Mouse (Mus musculus) heart, postnatal 0 days (tissue): ENCODE results near the gene Scrn1. TPM values are rescaled to one million over a fixed set of nuclear protein-coding genes. Genes with fewer than 3 reads are reported as not detected.
A peak's percentile ranks its signal among the peaks of the same experiment; 100 is the strongest.

Experiments
- ATAC-seq: fragments of 200-750 bp; cut with Nextera tagmentation; 2 replicates; pipeline ENCODE4 v1.8.0; 2017; ENCODE audit warnings: low read depth, moderate number of reproducible peaks, moderate library complexity; ENCODE audit not compliant: insufficient read depth
- DNase-seq: peaks from one replicate; pipeline ENCODE4 v3.0.0-alpha.2; 2016; ENCODE audit warnings: low spot score
- H3K27ac ChIP-seq: fragments of 300-500 bp; sonication (generic); 2 replicates; pipeline ENCODE4 v1.5.1; 2014; ENCODE audit warnings: low read depth, mild to moderate bottlenecking
- H3K27me3 ChIP-seq: fragments of 300-500 bp; sonication (generic); 2 replicates; pipeline ENCODE4 v1.6.1; 2014; ENCODE audit warnings: low read length, mixed read lengths; ENCODE audit not compliant: control insufficient read depth, insufficient read depth
- H3K36me3 ChIP-seq: fragments of 300-500 bp; sonication (generic); replicated peaks from 2 replicates; pipeline ENCODE4 v1.6.1; 2014; ENCODE audit warnings: low read length, mixed read lengths; ENCODE audit not compliant: control insufficient read depth, insufficient read depth
- H3K4me1 ChIP-seq: fragments of 300-500 bp; sonication (generic); 2 replicates; pipeline ENCODE4 v1.6.1; 2014; ENCODE audit warnings: antibody characterized with exemption; ENCODE audit not compliant: control insufficient read depth, insufficient read depth
- H3K4me2 ChIP-seq: fragments of 300-500 bp; sonication (generic); 2 replicates; pipeline ENCODE4 v1.6.1; 2014; ENCODE audit warnings: low read depth, mild to moderate bottlenecking, low read length, moderate library complexity
- H3K4me3 ChIP-seq: fragments of 300-500 bp; sonication (generic); 2 replicates; pipeline ENCODE4 v1.5.1; 2014; ENCODE audit warnings: low read depth, low read length
- H3K9ac ChIP-seq: fragments of 300-500 bp; sonication (generic); replicated peaks from 2 replicates; pipeline ENCODE4 v1.6.1; 2014; ENCODE audit warnings: low read depth, low read length, mixed read lengths
- H3K9me3 ChIP-seq: fragments of 300-500 bp; sonication (generic); replicated peaks from 2 replicates; pipeline ENCODE4 v1.6.1; 2016; ENCODE audit warnings: low read length; ENCODE audit not compliant: control insufficient read depth
- CTCF ChIP-seq: IDR thresholded peaks from 2 replicates; pipeline ENCODE4 v1.5.1; 2016; ENCODE audit warnings: antibody characterized with exemption, control low read depth, low read depth
- EP300 ChIP-seq: IDR thresholded peaks from 2 replicates; pipeline ENCODE4 v1.6.1; 2016; ENCODE audit warnings: antibody characterized with exemption, low read depth
- WGBS: fragments of 180-500 bp; shearing (Covaris S2); extraction: QIAGEN DNeasy Blood & Tissue Kit; methylation state at CpG from one replicate; pipeline ENCODE4 v1.1.7; 2014; 5-methylcytosine and 5-hydroxymethylcytosine counted together
- polyA plus RNA-seq: library from polyadenylated mRNA; unstranded; fragments of >200 nt; fragmentation: Nextera tagmentation; extraction: Ambion mirVana; gene quantifications from 2 replicates; pipeline ENCODE4 v1.2.1, GENCODE M21; 2015
- total RNA-seq: library from RNA; depleted of rRNA; stranded (reverse); fragments of >200 nt; gene quantifications from 2 replicates; pipeline ENCODE4 v1.2.3, GENCODE M21; 2014; ENCODE audit warnings: low replicate concordance

Scrn1 gene
- total and polyA plus RNA-seq, 2 experiments from 2014 or later, result 8.3 to 14.5 TPM

DNA sequence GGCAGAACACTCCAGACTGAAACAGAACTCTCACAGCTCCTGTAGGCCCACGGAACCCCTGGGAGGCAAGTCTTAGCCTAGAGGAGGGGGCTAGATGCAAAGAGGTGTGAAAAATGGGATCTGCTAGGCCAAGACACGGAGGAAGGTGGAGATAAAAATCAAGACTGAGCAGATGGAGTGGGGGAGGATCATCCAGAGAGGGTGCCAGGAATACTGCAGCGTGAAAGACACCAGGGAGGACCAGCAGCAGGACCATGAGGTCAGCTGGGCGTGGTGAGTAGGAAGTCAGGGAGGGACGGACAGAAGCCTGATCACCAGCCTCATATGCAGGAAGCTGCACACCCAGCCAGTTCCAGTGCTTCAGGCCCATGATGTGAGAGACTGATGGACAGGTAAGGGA is 47.5 kb downstream of the Scrn1 start:
- TF ChIP-seq EP300, result no peak
- TF ChIP-seq CTCF, result no peak
- no peak overlapping the region for H3K27ac ChIP-seq
- H3K9ac ChIP-seq, result no peak overlapping the region
- WGBS, result 67% methylated on average over 5 of the region's 5 CpGs
- DNase-seq (no peak), ATAC-seq (no peak)
- H3K9me3 ChIP-seq, result no peaks in the 10 kb centered on the region
- H3K4me1 ChIP-seq, result no peaks in the 10 kb centered on the region
- 0 out of 2 replicates have a peak, but pooled peaks cover 2% of the 10 kb centered on the region for H3K27me3 ChIP-seq
- H3K4me3 ChIP-seq, result no peak overlapping the region
- H3K4me2 ChIP-seq, result no peak overlapping the region
- no peaks in the 10 kb centered on the region for H3K36me3 ChIP-seq

DNA sequence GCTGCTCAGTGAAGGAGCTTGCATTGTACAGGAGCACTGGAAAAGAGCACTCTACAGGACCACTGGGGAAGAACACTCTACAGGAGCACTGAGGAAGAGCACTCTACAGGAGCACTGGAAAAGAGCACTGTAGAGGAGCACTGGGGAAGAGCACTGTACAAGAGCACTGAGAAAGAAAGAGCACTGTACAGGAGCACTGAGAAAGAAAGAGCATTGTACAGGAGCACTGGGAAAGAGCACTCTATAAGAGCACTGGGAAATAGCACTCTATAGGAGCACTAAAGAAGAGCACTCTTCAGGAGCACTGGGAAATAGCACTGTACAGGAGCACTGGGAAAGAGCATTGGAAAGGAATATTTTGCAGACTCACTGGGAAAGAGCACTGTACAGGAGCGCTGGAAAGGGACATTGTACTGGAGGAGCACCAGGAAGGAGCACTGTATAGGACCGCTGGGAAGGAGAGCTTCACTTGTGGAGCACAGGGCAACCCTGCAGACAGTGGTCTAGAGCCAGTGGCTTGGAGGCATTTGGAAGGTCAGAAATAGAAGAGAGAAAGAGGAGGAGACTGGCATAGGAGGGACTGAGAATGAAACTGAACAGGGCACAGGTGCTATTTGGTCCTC is 49.7 kb downstream of the Scrn1 start:
- no peak for DNase-seq
- no peak overlapping the region for H3K27ac ChIP-seq
- H3K4me1 ChIP-seq, result no peaks in the 10 kb centered on the region
- TF ChIP-seq EP300 (no peak), CTCF (no peak)
- H3K4me3 ChIP-seq, result no peak overlapping the region
- no peaks in the 10 kb centered on the region for H3K9me3 ChIP-seq
- H3K27me3 ChIP-seq, result 0 out of 2 replicates have a peak, but pooled peaks cover 2% of the 10 kb centered on the region
- no peaks in the 10 kb centered on the region for H3K36me3 ChIP-seq
- no peak for ATAC-seq
- H3K4me2 ChIP-seq, result no peak overlapping the region
- whole genome bisulfite sequencing, result 77% methylated on average over 2 of the region's 2 CpGs
- no peak overlapping the region for H3K9ac ChIP-seq

DNA sequence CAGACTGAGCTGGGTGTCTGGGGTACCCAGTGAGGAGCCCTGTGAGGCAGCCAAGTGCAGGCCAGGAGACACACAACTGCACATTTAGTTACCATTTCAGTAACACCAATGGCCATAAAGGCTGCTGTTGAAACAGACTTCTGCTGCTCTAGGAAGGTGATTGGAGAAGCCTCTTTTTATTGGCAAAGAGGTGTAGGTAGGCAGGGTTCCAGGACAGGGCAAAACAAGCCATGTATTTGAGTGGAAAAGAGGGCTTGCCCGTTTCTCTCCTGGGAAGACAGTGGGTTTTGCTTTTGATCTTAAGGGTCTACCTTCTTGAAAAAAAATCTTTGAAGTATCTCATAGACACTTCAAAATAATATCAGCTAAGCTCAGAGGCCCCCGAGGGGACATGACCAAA is 54.0 kb downstream of the Scrn1 start:
- Histone ChIP-seq H3K27ac (no peak overlapping the region), H3K9me3 (no peaks in the 10 kb centered on the region), H3K9ac (no peak overlapping the region), H3K27me3 (no peaks in the 10 kb centered on the region), H3K4me2 (no peak overlapping the region), H3K4me1 (peaks cover 6% of the 10 kb centered on the region; the same call in 1 of the 2 replicates), H3K4me3 (no peak overlapping the region), H3K36me3 (no peaks in the 10 kb centered on the region)
- 55% methylated on average over 2 of the region's 2 CpGs for WGBS
- no peak for DNase-seq
- no peak for TF ChIP-seq CTCF
- TF ChIP-seq EP300, result no peak
- ATAC-seq, result no peak

DNA sequence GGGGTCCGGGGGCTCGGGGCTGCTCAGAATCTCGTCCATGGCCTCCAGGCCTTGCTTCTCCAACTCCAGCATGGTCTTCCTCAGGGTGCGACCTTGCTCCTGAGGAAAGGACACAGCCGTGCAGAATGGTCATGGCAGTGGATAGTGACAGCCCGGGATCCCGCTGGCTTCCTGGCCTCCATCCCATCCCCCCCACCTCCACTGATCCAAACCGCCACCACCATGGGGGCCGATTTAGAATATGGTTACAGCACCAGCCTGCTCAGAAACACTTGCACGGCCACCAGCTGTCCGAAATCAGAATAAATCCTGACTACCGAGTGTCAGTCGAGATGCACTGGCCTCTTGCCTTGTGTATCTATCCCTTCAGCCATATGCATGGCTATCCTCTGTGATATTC is 57.0 kb downstream of the Scrn1 start:
- Histone ChIP-seq H3K36me3 (no peaks in the 10 kb centered on the region), H3K4me2 (no peak overlapping the region), H3K4me1 (peaks cover 6% of the 10 kb centered on the region; the same call in 1 of the 2 replicates), H3K27me3 (no peaks in the 10 kb centered on the region), H3K27ac (no peak overlapping the region), H3K9me3 (no peaks in the 10 kb centered on the region), H3K9ac (no peak overlapping the region), H3K4me3 (no peak overlapping the region)
- TF ChIP-seq CTCF (no peak), EP300 (no peak)
- ATAC-seq (no peak), DNase-seq (no peak)
- WGBS, result 85% methylated on average over 13 of the region's 13 CpGs

DNA sequence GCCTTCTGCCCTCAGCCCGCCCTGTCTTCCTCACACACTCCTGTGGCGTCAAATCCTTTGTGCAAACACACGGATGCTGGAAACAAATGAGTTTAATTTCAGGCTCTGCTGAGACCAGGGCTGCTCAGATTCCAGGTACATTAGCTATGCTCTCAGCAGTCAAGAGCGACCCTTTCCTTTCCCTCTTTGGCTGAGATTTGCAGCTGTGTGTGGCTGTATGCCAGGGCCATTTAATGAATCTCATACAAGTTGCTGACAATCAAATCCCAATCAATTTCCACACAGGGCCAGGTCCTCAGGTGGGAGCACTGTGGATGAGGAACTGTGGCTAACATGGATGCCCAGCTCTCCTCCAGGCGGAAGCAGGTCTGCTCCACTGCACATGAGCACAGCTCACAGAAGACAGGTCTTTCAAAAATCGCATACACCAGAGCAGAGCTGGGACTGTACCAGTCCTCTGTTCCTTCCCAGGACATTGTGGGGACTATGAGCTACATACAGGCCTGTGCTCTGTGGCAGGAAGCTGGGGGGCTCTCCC is 58.0 kb downstream of the Scrn1 start:
- Histone ChIP-seq H3K9ac (no peak overlapping the region), H3K4me3 (no peak overlapping the region), H3K9me3 (no peaks in the 10 kb centered on the region), H3K4me2 (no peak overlapping the region), H3K4me1 (peaks cover 8% of the 10 kb centered on the region), H3K36me3 (no peaks in the 10 kb centered on the region), H3K27ac (no peak overlapping the region), H3K27me3 (no peaks in the 10 kb centered on the region)
- WGBS, result 50% methylated on average over 6 of the region's 6 CpGs
- ATAC-seq, result no peak
- no peak for DNase-seq
- no peak for TF ChIP-seq CTCF
- TF ChIP-seq EP300, result no peak

DNA sequence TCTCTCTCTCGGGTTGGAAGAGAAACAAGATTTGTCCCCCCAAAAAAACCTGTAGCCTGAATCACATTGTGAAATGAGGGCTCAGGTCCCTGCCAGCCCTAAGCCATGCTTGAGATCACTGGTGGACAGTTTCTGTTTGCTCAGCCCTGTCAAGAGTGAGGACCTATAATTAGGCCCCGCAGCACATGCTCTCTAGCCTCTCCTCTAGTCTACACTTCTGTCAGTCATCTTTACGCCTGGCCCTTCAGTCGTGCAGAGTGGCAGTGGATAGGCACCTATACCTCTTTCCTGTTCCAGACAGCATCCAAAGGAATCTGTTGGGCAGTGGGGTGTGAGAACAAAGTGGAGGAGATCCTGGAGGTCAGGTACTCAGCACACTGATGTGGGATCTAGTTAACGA is 58.5 kb downstream of the Scrn1 start:
- Histone ChIP-seq H3K36me3 (no peaks in the 10 kb centered on the region), H3K4me2 (no peak overlapping the region), H3K27me3 (no peaks in the 10 kb centered on the region), H3K27ac (no peak overlapping the region), H3K4me1 (peaks cover 13% of the 10 kb centered on the region), H3K4me3 (no peak overlapping the region), H3K9ac (no peak overlapping the region), H3K9me3 (no peaks in the 10 kb centered on the region)
- peak; percentile 62; the same call in 1 of the 2 replicates for ATAC-seq
- WGBS, result 32% methylated on average over 5 of the region's 5 CpGs
- DNase-seq, result peak; percentile 44
- TF ChIP-seq EP300 (no peak), CTCF (no peak)
